Mouse (Mus musculus): ENCODE data around the gene Insr. TPM values are rescaled to one million over a fixed set of nuclear protein-coding genes. Genes with fewer than 3 reads are reported as not detected.
A peak's percentile ranks its signal among the peaks of the same experiment; 100 is the strongest.

The Insr gene
- polyA plus RNA-seq, 1 experiment = 22.0 TPM

DNA sequence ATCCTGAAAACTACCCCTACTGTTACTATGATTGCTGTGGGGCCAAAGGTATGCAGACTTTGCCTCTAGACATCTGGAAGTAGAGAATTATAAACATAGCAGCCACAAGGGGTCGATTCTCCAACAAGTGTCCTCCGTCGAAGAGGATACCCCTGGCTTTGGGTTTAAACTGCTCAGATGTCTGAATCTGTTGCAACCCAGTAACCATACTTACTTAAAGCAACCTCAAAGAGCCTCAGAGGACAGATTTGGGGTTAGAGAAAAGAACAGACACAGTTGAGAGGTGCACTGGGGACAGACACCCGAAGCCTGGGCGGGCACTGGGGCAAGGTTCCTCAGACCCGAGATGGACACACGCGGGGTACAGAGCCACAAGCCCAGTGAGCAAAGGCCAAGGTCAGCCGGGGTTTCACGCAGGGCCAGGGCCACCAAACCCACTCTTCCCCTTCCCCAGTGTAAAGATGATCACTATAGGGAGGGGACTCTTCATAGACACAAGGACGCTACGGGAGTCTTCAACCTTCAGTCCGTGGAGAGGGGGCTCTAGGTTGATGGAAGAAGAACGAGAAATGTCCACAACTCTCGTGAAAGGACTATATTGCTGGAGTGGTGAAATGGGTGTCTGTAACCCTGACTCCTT is 1.1 kb downstream of the Insr start:
- no peaks in the 10 kb centered on the region for H3K27me3 ChIP-seq (ENCODE audit: control insufficient read depth, insufficient read depth, low read length)
- peak; percentile 19 for DNase-seq
- 11% methylated on average over 15 of the region's 15 CpGs for WGBS
- H3K27ac ChIP-seq (ENCODE audit: control insufficient read depth, insufficient read depth, low read length) = no peak overlapping the region
- peak overlapping the region; percentile 95 for H3K4me3 ChIP-seq (ENCODE audit: control insufficient read depth, insufficient read depth, low read length)
- H3K36me3 ChIP-seq (ENCODE audit: control insufficient read depth, insufficient read depth, low read length) = no peaks in the 10 kb centered on the region
- peaks cover 12% of the 10 kb centered on the region for H3K4me1 ChIP-seq (replicated peaks; ENCODE audit: control insufficient read depth, insufficient read depth, low read length)
- TF ChIP-seq CTCF (IDR thresholded peaks at IDR 0.05; ENCODE audit: borderline replicate concordance, control insufficient read depth, extremely low read depth, insufficient read depth, low read length, poor library complexity) (no peak), POLR2A (IDR thresholded peaks at IDR 0.05; ENCODE audit: control insufficient read depth, extremely low read depth, insufficient read depth, low read length, poor library complexity) (no peak)

DNA sequence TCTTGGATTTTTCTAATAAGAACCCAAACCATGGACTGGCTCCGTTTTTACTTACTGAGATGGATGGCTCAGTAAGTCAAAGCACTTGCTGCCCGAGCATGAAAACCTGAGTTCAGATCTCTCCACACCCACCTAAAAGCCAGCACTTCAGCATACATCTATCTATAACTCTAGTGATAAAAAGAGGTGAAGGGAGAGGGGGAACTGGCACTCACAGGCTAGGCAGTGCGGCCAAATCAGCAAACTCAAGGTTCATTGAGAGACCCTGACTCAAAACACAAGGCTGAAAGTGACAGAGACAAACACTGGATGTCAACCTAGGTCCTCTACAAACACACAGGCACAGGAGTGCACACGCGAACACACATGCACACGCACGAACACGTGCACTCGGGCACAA is 2.2 kb downstream of the Insr start:
- H3K27ac ChIP-seq (ENCODE audit: control insufficient read depth, insufficient read depth, low read length) = no peak overlapping the region
- no peak overlapping the region for H3K4me3 ChIP-seq (ENCODE audit: control insufficient read depth, insufficient read depth, low read length)

DNA sequence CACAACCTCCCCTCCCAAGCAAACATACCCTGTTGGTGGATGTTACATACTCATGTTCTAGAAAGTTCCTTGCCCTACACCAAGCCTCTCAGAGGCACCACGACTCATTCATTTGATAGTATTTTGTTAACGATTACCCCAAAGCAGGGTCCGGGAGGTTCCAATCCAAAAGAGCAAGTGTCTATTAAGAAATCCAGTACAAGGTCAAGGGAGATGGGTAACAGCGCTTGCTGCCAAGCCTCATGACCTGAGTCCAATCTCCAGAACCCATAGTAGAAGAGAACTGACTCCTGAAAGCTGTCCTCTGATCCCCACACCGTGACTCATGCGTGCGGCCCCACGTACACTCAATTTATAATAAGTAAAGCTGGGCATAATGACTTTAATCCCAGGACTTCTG is 3.4 kb downstream of the Insr start:
- DNase-seq = no peak
- 97% methylated on average over 8 of the region's 8 CpGs for WGBS
- Histone ChIP-seq H3K27ac (ENCODE audit: control insufficient read depth, insufficient read depth, low read length) (no peak overlapping the region), H3K36me3 (ENCODE audit: control insufficient read depth, insufficient read depth, low read length) (no peaks in the 10 kb centered on the region), H3K4me1 (replicated peaks; ENCODE audit: control insufficient read depth, insufficient read depth, low read length) (peaks cover 12% of the 10 kb centered on the region), H3K27me3 (ENCODE audit: control insufficient read depth, insufficient read depth, low read length) (no peaks in the 10 kb centered on the region), H3K4me3 (ENCODE audit: control insufficient read depth, insufficient read depth, low read length) (no peak overlapping the region)
- TF ChIP-seq CTCF (IDR thresholded peaks at IDR 0.05; ENCODE audit: borderline replicate concordance, control insufficient read depth, extremely low read depth, insufficient read depth, low read length, poor library complexity) = no peak
- no peak for TF ChIP-seq POLR2A (IDR thresholded peaks at IDR 0.05; ENCODE audit: control insufficient read depth, extremely low read depth, insufficient read depth, low read length, poor library complexity)

More for the DNA sequence above, 2.2 kb downstream of the Insr start:
- Histone ChIP-seq H3K4me1 (replicated peaks; ENCODE audit: control insufficient read depth, insufficient read depth, low read length) (peaks cover 12% of the 10 kb centered on the region), H3K36me3 (ENCODE audit: control insufficient read depth, insufficient read depth, low read length) (no peaks in the 10 kb centered on the region), H3K27me3 (ENCODE audit: control insufficient read depth, insufficient read depth, low read length) (no peaks in the 10 kb centered on the region)
- TF ChIP-seq POLR2A (IDR thresholded peaks at IDR 0.05; ENCODE audit: control insufficient read depth, extremely low read depth, insufficient read depth, low read length, poor library complexity) (no peak), CTCF (IDR thresholded peaks at IDR 0.05; ENCODE audit: borderline replicate concordance, control insufficient read depth, extremely low read depth, insufficient read depth, low read length, poor library complexity) (no peak)
- 97% methylated on average over 9 of the region's 9 CpGs for WGBS
- DNase-seq = no peak

DNA sequence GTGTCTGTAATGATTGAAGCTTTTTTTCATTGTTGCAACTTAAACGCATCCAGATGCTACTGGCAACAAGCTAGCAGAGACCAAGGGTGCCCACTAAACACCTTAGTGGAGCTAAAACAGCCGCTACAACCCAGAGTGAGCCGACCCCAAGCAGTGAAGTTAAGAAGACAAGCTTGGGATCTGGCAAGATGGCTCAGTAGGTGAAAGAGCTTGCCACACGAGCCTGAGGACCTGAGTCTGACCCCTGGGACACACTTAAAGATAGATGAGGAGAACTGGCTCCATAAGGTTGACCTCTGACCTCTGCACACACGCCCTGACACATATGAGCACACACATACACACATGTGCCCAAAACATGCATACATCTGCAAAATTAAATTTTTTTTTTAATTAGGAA is 4.2 kb downstream of the Insr start:
- TF ChIP-seq POLR2A (IDR thresholded peaks at IDR 0.05; ENCODE audit: control insufficient read depth, extremely low read depth, insufficient read depth, low read length, poor library complexity) = no peak
- no peak for TF ChIP-seq CTCF (IDR thresholded peaks at IDR 0.05; ENCODE audit: borderline replicate concordance, control insufficient read depth, extremely low read depth, insufficient read depth, low read length, poor library complexity)
- H3K27me3 ChIP-seq (ENCODE audit: control insufficient read depth, insufficient read depth, low read length) = no peaks in the 10 kb centered on the region
- no peak overlapping the region for H3K27ac ChIP-seq (ENCODE audit: control insufficient read depth, insufficient read depth, low read length)
- H3K36me3 ChIP-seq (ENCODE audit: control insufficient read depth, insufficient read depth, low read length) = no peaks in the 10 kb centered on the region
- 89% methylated on average over 5 of the region's 5 CpGs for WGBS
- no peak overlapping the region for H3K4me3 ChIP-seq (ENCODE audit: control insufficient read depth, insufficient read depth, low read length)
- DNase-seq = no peak
- H3K4me1 ChIP-seq (replicated peaks; ENCODE audit: control insufficient read depth, insufficient read depth, low read length) = peaks cover 12% of the 10 kb centered on the region

DNA sequence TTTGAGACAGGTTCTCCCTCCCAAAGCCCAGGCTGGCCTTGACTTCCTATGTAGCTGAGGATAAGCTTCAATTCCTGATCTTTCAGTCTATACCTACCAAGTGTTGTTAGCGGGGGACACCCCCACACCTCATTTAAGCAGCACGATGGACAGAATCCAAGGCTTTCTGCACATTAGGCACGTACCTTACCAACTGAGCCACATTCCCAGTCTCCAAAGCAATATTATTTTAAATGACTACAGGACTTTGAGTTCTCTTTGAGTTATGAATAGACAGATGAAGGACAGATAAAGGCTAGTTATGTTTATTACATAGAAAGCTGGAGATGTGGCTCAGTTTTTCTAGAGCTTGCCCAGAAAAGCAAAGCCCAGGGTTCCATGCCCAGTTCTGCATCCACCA is 5.6 kb downstream of the Insr start:
- TF ChIP-seq CTCF (IDR thresholded peaks at IDR 0.05; ENCODE audit: borderline replicate concordance, control insufficient read depth, extremely low read depth, insufficient read depth, low read length, poor library complexity) (no peak), POLR2A (IDR thresholded peaks at IDR 0.05; ENCODE audit: control insufficient read depth, extremely low read depth, insufficient read depth, low read length, poor library complexity) (no peak)
- no peak overlapping the region for H3K4me3 ChIP-seq (ENCODE audit: control insufficient read depth, insufficient read depth, low read length)
- peaks cover 12% of the 10 kb centered on the region for H3K4me1 ChIP-seq (replicated peaks; ENCODE audit: control insufficient read depth, insufficient read depth, low read length)
- H3K27ac ChIP-seq (ENCODE audit: control insufficient read depth, insufficient read depth, low read length) = no peak overlapping the region
- WGBS = over 99% methylated on average over 3 of the region's 3 CpGs
- no peaks in the 10 kb centered on the region for H3K36me3 ChIP-seq (ENCODE audit: control insufficient read depth, insufficient read depth, low read length)
- H3K27me3 ChIP-seq (ENCODE audit: control insufficient read depth, insufficient read depth, low read length) = no peaks in the 10 kb centered on the region
- DNase-seq = no peak

DNA sequence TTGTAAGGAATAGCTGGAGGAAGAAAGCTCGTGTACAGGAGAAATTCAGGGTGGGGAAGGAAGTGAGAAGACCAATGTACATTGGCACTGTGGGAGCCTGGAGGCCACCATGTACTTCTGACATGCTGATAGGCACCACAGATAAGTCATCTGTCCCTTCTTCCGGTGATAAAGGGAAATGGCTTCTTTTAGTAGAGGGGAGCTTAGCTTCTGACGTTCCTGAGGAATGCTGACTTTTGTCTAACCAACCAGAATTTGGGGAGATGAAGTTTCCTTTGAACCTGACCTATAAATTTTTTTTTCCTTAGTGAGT is 12.0 kb downstream of the Insr start:
- no peaks in the 10 kb centered on the region for H3K27me3 ChIP-seq (ENCODE audit: control insufficient read depth, insufficient read depth, low read length)
- WGBS = 45% methylated on average over 3 of the region's 3 CpGs
- H3K4me1 ChIP-seq (replicated peaks; ENCODE audit: control insufficient read depth, insufficient read depth, low read length) = peaks cover 3% of the 10 kb centered on the region
- no peak overlapping the region for H3K4me3 ChIP-seq (ENCODE audit: control insufficient read depth, insufficient read depth, low read length)
- no peak for TF ChIP-seq POLR2A (IDR thresholded peaks at IDR 0.05; ENCODE audit: control insufficient read depth, extremely low read depth, insufficient read depth, low read length, poor library complexity)
- no peak for TF ChIP-seq CTCF (IDR thresholded peaks at IDR 0.05; ENCODE audit: borderline replicate concordance, control insufficient read depth, extremely low read depth, insufficient read depth, low read length, poor library complexity)
- no peak overlapping the region for H3K27ac ChIP-seq (ENCODE audit: control insufficient read depth, insufficient read depth, low read length)
- no peak for DNase-seq
- H3K36me3 ChIP-seq (ENCODE audit: control insufficient read depth, insufficient read depth, low read length) = no peaks in the 10 kb centered on the region

Data from thymus, adult 2 months (tissue).